Mouse (Mus musculus) myocyte (in vitro differentiated cells): Measurements from ENCODE around the gene Trrap. TPM values are rescaled to one million over a fixed set of nuclear protein-coding genes. Genes with fewer than 3 reads are reported as not detected.

Experiments
- H3K27me3 ChIP-seq: one replicate; pipeline ENCODE4 v1.6.1; 2011; ENCODE audit not compliant: control insufficient read depth, insufficient read depth, insufficient read length
- H3K36me3 ChIP-seq: one replicate; pipeline ENCODE4 v1.6.1; 2011; ENCODE audit not compliant: control insufficient read depth, insufficient read depth
- H3K4me2 ChIP-seq: one replicate; pipeline ENCODE4 v1.6.1; 2011; ENCODE audit warnings: low read depth, control low read depth
- H3K4me3 ChIP-seq: one replicate; pipeline ENCODE4 v1.5.1; 2011; ENCODE audit warnings: mild to moderate bottlenecking, control low read depth, moderate library complexity
- H3K79me2 ChIP-seq: one replicate; pipeline ENCODE4 v1.6.1; 2011; ENCODE audit not compliant: control insufficient read depth, insufficient read depth
- H3ac ChIP-seq: one replicate; pipeline ENCODE4 v1.6.1; 2011; ENCODE audit not compliant: control insufficient read depth, insufficient read length
- CEBPB ChIP-seq: IDR thresholded peaks from 2 replicates; pipeline ENCODE4 v1.6.1; 2011; ENCODE audit warnings: mild to moderate bottlenecking, moderate library complexity; ENCODE audit not compliant: poor library complexity, insufficient read depth, severe bottlenecking
- E2F4 ChIP-seq: IDR thresholded peaks from one replicate; pipeline ENCODE4 v1.6.1; 2011; ENCODE audit warnings: mild to moderate bottlenecking, control low read depth, moderate library complexity; ENCODE audit not compliant: insufficient read depth
- MAX ChIP-seq: IDR thresholded peaks from one replicate; pipeline ENCODE4 v1.6.1; 2011; ENCODE audit warnings: low read depth, mild to moderate bottlenecking, control low read depth
- MYOD1 ChIP-seq, 3 experiments: IDR thresholded peaks; one replicate each; pipeline ENCODE4 v1.6.1; 2011; ENCODE audit warnings: control low read depth in 2 of 3, low read depth in 2 of 3, mild to moderate bottlenecking in 2 of 3, moderate library complexity in 1 of 3; ENCODE audit not compliant: insufficient read length in 2 of 3, control insufficient read depth in 1 of 3
- MYOG ChIP-seq, 3 experiments: IDR thresholded peaks; one replicate each; pipeline ENCODE4 v1.6.1; 2011; ENCODE audit warnings: control low read depth in 2 of 3, low read depth in 2 of 3, mild to moderate bottlenecking in 2 of 3; ENCODE audit not compliant: insufficient read length in 2 of 3, control insufficient read depth in 1 of 3, insufficient read depth in 1 of 3
- POLR2A ChIP-seq: IDR thresholded peaks from one replicate; pipeline ENCODE4 v1.6.1; 2011; ENCODE audit warnings: low read depth, mild to moderate bottlenecking, control low read depth, moderate library complexity; ENCODE audit not compliant: insufficient read length
- POLR2AphosphoS2 ChIP-seq: IDR thresholded peaks from one replicate; pipeline ENCODE4 v1.6.1; 2011; ENCODE audit warnings: low read depth, control low read depth; ENCODE audit not compliant: insufficient read length
- REST ChIP-seq: IDR thresholded peaks from one replicate; pipeline ENCODE4 v1.6.1; 2011; ENCODE audit warnings: mild to moderate bottlenecking, control low read depth, moderate library complexity; ENCODE audit not compliant: insufficient read depth, insufficient read length
- SRF ChIP-seq: IDR thresholded peaks from one replicate; pipeline ENCODE4 v1.6.1; 2011; ENCODE audit warnings: low read depth; ENCODE audit not compliant: control insufficient read depth, insufficient read length
- TCF12 ChIP-seq: IDR thresholded peaks from one replicate; pipeline ENCODE4 v1.6.1; 2011; ENCODE audit warnings: mild to moderate bottlenecking, control low read depth; ENCODE audit not compliant: poor library complexity, insufficient read depth, severe bottlenecking
- TCF3 ChIP-seq: IDR thresholded peaks from one replicate; pipeline ENCODE4 v1.6.1; 2011; ENCODE audit warnings: low read depth, control low read depth; ENCODE audit not compliant: insufficient read length
- USF1 ChIP-seq: IDR thresholded peaks from one replicate; pipeline ENCODE4 v1.6.1; 2011; ENCODE audit warnings: low read depth, mild to moderate bottlenecking, control low read depth, moderate library complexity
- polyA plus RNA-seq: library from polyadenylated mRNA; unstranded; fragments of >200 nt; fragmentation: generic; extraction: Trizol; gene quantifications from one replicate; pipeline ENCODE4 v1.2.1, GENCODE M21; 2012; ENCODE audit warnings: missing spikeins

The Trrap gene
- polyA plus RNA-seq, 1 experiment, result 40.2 TPM

DNA sequence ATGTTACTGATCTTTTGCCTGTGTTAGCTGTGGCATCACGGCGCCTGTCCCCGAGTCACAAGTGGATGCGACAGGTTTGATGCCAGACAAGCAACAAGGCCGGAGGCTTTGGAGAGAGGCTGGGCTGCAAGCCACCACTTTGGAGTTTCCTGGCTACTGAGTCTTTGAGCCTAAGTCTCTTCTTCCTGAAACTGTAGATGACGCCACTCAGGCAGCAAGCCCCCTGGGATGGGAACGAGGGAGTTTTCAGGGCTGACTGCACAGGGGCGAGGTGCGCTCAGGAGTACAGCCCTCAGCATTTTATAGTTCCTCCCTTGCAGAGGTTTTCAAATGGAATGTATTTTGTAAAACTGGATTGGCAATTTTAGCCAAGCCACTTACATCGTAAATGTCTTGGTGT lies 134.3 kb downstream of the Trrap start:
- TF ChIP-seq MAX, result no peak
- no peak for TF ChIP-seq MYOG (IDR thresholded peaks at IDR 0.05; ENCODE audit: control insufficient read depth in 1 of 3, insufficient read depth in 1 of 3, insufficient read length in 2 of 3, low read depth in 2 of 3)
- no peak for TF ChIP-seq POLR2A
- TF ChIP-seq TCF12, result no peak
- Histone ChIP-seq H3K4me2 (no peak overlapping the region), H3K4me3 (no peak overlapping the region), H3ac (no peak overlapping the region), H3K36me3 (peaks cover under 1% of the 10 kb centered on the region), H3K79me2 (peaks cover 41% of the 10 kb centered on the region), H3K27me3 (no peaks in the 10 kb centered on the region)

DNA sequence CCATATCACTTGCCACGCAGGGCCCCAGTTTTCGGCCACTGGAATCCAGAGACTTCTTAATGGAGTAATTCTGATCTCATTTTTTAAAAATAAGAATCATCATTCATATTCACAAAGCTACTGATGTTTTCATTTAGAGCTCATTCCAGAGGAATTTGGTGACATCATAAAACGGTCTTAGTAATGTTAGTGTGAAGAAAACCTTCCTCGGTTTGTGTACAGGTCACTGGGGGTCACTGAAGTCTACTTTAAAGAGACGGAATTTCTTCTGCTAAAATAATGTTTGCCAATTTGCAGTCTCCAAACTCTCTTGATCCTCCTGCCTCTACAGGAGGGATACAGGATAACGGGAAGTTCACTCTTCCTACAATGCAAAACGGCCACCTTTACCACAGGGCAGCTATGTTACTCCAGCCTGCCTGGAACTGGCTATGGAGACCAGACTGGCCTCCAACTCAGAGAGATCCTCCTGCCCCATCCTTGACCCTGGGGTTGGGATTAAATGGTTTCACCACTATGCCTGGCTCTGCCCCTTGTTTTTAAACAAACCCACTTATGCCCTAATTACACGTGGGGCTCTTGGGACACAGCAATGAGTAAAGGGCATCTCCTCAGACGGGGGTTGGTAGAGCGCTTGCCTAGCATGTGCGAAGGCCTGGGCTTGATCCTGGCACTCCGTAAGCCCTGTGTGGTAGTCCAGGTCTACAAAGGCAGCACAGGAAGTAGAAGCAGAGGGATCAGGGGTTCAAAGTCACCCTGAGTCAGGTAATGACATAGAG lies 137.0 kb downstream of the Trrap start:
- Histone ChIP-seq H3K79me2 (peaks cover 68% of the 10 kb centered on the region), H3ac (no peak overlapping the region), H3K36me3 (no peaks in the 10 kb centered on the region), H3K4me3 (no peak overlapping the region), H3K4me2 (peak overlapping the region; percentile 44), H3K27me3 (no peaks in the 10 kb centered on the region)
- no peak for TF ChIP-seq USF1
- no peak for TF ChIP-seq SRF
- no peak for TF ChIP-seq REST
- no peak for TF ChIP-seq MYOD1 (IDR thresholded peaks at IDR 0.05; ENCODE audit: control insufficient read depth in 1 of 3, insufficient read length in 2 of 3, low read depth in 2 of 3)
- no peak for TF ChIP-seq E2F4
- TF ChIP-seq MYOG (IDR thresholded peaks at IDR 0.05; ENCODE audit: control insufficient read depth in 1 of 3, insufficient read depth in 1 of 3, insufficient read length in 2 of 3, low read depth in 2 of 3), result no peak
- TF ChIP-seq MAX, result no peak
- TF ChIP-seq POLR2AphosphoS2, result no peak
- no peak for TF ChIP-seq CEBPB
- no peak for TF ChIP-seq TCF12
- no peak for TF ChIP-seq POLR2A
- TF ChIP-seq TCF3, result no peak

DNA sequence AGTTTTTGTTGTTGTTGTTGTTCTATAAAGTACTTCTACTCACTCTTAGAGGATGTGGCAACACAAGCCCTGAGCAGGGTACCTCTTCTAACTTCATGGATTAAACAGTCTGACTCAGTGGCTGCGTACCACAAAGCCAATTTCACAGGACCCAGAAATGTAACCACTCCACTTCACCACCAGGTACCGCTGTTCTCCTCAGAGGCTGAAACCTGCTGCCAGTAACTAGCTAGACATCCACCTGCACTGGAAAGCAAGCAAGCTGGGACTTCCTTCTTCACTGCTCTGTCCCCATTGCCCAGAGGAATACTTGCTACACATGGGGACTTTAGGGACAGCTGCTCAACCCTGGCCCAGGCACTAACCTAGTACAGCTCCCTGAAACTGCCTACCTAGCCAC lies 140.1 kb downstream of the Trrap start:
- H3ac ChIP-seq, result no peak overlapping the region
- no peaks in the 10 kb centered on the region for H3K27me3 ChIP-seq
- TF ChIP-seq POLR2AphosphoS2 (no peak), TCF3 (no peak), MAX (no peak), SRF (no peak), MYOG (IDR thresholded peaks at IDR 0.05; ENCODE audit: control insufficient read depth in 1 of 3, insufficient read depth in 1 of 3, insufficient read length in 2 of 3, low read depth in 2 of 3) (no peak), TCF12 (no peak), POLR2A (no peak), E2F4 (no peak), MYOD1 (IDR thresholded peaks at IDR 0.05; ENCODE audit: control insufficient read depth in 1 of 3, insufficient read length in 2 of 3, low read depth in 2 of 3) (no peak), REST (no peak), CEBPB (no peak)
- no peak overlapping the region for H3K4me3 ChIP-seq
- no peaks in the 10 kb centered on the region for H3K36me3 ChIP-seq
- peaks cover 89% of the 10 kb centered on the region for H3K79me2 ChIP-seq
- no peak overlapping the region for H3K4me2 ChIP-seq

Other genes starting within 250 kb of the Trrap start
- gene Nptx2, start 221.8 kb upstream of the Trrap start, polyA plus RNA-seq, result not detected
- 0.06 TPM for gene Tmem130, start 5.9 kb upstream of the Trrap start, polyA plus RNA-seq
- 32.9 TPM for gene Smurf1, start 198.1 kb downstream of the Trrap start, polyA plus RNA-seq